Mouse (Mus musculus): ENCODE data around the gene Zfp296.
"Not testable (repeated sequence)": the region's sequence is repeated elsewhere in the genome, so short reads cannot be mapped to it uniquely, and the experiment has no call there.

Gene Zfp296

GRCm38 (mm10) chr7:19562643-19563410 lies 14.3 kb upstream of the Zfp296 start, which contains the start of gene Ppp1r37:
Ppp1r37 (minus strand) TSS chr7:19563076.
- peak; percentile 67 to 78 for DNase-seq

DNA sequence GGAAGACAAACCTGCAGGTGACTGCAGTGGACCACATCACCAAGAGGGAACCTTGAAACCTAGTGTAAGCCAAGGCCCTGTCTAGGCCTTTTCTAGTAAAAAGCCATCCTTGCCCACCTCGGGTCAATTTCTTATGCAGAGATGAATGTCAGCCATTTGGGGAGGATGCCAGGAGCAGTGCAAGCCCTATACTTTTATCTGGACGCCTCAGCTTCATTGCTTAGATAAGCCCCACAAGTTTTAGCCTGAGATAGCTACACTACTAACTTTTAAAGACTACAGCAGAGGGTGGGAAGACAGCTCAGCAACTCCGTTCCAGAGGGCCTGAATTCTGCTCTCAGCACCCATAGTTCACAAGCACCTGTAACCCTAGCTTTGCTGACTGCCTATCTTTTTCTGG lies 13.2 kb upstream of the Zfp296 start:
- DNase-seq: no peak

GRCm38 (mm10) chr7:19564455-19564854 lies 12.6 kb upstream of the Zfp296 start:
- peak; percentile 35 to 42 for DNase-seq

GRCm38 (mm10) chr7:19565803-19566202 lies 11.3 kb upstream of the Zfp296 start:
- DNase-seq: no peak

- no peak for DNase-seq
These were observed 9.7 kb upstream of the Zfp296 start for GRCm38 (mm10) chr7:19567426-19567825.

DNA sequence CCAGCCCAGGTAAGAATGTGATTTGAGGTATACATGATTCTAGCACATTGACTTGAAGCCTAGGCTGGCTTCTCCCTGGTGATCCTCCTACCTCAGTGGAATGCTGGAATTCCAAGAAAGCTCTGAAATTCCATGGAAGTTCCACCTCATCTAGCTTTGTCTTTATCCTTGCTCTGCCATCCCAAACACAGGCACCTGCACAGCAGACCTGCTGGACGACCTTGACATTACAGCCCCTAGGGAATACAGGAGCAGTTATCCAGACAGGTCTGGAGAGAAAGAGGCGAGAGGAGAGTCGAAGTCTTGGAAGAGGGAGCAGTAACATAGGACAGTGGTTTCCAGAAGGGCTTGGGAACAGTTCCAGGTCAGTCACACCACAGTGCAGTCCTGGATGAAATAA lies 7.4 kb upstream of the Zfp296 start:
- no peak for DNase-seq

- peak; percentile 86 to 89 for DNase-seq
These were observed 3.9 kb upstream of the Zfp296 start for GRCm38 (mm10) chr7:19572926-19573775.

DNA sequence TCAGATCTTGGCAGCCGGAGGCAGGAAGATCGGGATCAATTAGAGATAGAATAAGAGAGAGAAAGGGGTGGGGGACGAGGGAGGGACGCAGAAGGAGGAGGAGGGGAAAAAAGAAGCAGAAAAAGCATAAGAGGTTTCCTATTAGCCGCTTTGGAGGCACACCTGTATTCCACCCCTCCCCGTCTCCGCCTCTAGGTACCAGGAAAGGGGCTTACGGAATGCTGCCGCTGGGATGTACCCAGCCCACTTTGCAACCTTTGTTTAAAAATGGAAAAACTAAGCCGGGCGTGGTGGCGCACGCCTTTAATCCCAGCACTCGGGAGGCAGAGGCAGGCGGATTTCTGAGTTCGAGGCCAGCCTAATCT lies 3.3 kb upstream of the Zfp296 start:
- no peak for DNase-seq

DNA sequence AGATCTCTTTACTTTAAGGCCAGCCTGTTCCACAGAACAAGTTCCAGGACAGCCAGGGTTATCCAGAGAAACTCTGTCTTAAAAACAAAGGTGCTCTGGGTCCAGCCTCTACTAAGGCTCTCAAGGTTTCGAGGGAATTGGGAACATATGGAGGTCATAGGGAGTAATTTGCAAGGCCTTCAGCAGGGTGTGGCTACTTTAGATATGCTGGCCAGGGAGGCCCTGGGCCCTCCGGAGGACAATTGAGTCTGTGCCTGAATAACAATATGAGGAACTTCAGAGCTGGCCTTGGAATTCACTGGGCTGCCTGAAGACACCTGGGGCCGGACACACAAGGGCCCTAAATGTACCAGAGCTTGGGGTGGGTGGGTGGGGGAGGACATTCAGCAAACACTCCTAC lies 1.5 kb upstream of the Zfp296 start:
- DNase-seq: no peak

- no peak for DNase-seq
These were observed 859 bp downstream of the Zfp296 start for GRCm38 (mm10) chr7:19577877-19578414.

DNA sequence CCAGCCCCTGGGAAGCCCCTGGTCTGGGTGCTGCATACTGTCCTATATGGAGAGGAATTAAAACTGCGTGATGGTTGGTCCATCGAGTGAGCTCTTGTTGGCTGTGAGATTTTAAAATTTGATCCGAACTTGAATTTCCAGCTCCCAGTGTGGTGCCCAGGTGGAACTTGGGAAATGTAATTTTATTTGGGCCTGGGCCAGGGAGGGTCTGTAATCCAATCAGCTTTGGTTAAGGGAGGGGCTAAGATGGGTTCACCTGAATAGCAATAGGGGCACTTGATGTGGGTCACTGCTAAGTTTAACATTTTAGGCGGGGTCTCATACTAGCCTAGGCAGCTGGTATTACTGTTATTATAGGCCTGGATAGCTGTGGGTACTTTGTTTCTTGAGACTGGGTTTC lies 1.3 kb downstream of the Zfp296 start:
- DNase-seq: no peak

DNA sequence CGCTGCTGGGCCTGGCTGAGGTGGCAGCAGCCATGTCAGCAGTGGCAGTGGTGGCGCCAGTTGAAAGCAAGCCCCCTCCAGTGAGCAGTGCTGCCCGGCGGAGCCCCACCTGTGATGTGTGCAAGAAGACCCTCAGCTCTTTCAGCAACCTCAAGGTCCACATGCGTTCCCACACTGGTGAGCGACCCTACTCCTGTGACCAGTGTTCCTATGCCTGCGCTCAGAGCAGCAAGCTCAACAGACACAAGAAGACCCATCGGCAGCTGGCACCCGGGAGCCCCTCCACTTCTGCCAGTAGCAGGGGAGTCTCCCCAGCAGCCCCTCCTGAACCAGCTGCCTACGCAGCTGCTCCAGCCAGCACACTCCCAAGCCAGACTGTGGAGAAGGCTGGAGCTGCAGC lies 2.7 kb downstream of the Zfp296 start:
- DNase-seq: no peak

DNA sequence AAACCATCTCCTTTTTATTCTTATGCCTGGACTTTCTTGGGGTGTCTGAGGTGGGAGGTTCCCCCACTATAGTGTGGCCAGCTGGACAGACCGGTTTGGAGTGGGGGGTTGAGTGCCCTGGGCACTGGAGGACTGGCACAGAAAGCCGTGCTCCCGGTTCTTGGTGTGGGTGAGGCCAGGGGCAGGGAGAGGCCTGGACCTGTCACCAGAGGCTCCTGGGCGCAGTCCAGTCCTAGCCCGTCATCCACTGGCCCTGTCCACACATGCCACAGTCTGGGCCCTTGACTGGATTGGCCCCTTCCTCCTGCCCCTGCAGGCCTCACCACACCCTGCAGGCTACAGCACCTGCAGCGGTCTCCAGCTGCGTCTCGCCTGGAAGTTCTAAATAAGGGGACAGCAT lies 3.5 kb downstream of the Zfp296 start:
- DNase-seq: no peak

DNA sequence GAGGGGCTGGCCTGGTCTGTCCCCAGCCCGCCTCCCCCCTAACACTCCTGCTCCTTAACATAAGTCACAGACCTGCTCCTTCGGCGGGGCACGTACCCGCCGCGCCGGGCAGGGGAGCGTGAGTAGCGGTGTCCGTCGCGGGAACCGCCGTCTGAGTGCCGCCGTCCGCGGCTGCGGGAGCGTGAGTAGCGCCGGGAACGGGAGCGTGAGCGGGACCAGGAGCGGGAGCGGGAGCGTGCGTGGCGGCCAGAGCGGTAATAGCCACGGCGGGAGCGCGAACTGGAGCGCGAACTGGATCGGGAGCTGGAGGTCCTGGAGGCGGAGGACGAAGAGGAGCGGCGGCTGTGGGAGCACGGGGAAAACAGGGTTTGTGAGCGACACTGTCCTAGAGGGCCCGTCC lies 9.2 kb downstream of the Zfp296 start:
- no peak for DNase-seq

DNA sequence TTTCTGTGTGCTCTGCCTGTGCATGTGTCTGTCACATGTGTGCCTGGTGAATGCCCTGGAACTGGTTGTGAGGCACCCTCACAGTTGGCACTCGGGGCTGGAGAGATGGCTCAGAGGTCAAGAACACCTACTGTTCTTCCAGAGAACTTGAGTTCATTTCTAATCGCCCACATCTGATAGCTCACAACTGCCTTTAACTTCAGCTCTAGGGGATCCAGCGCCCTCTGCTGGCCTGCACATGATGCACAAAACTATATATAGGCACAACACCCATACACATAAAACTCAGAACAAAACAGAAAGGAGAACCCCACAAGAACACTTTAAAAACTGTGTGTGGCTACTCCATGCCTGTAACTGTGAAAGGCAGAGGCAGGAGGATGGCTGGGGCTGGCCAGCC lies 12.1 kb downstream of the Zfp296 start:
- peak; percentile 68 to 72 for DNase-seq

DNA sequence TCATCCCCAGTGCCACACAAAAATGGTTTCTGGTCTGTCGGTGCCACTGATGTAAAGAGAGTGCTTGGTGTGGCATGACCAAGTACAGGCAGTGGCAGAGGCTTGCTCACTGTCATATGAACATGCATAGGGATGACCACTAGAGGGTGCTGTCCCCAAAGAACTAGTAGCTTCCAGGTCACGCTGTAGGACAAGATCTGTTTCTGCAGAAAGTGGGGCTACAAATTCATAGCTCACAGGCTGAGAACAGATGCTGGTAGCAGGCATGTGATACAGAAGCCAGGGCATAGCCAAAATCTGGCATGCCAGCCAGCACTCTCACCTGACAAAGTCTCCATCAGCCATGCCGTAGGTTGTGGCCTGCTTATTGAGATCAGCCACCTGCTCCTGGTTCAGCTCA lies 12.8 kb downstream of the Zfp296 start:
- DNase-seq: peak; percentile 89 to 95

GRCm38 (mm10) chr7:19593061-19593730 lies 16.1 kb downstream of the Zfp296 start:
- no peak for DNase-seq

DNA sequence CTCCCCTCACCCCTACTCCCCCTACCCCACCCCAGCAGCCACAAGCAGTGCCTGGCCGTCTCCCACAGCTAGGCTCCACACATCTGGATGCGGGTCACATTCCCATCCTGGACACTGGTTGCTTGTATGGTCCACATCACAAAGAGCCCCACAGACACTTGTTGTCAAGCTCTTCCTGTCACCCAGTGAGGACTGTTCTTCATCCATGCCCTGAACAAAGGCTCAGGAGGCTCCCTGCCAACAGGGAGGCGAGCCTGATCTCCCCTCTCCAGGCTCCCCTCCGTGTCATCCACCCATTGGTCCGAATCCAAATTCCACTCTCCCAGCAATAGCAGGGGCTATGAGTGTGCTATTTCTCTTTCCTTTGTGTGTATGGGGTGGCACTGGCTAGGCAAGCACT lies 23.5 kb downstream of the Zfp296 start:
- DNase-seq: peak in 1 of 2 experiments; percentile 55

DNA sequence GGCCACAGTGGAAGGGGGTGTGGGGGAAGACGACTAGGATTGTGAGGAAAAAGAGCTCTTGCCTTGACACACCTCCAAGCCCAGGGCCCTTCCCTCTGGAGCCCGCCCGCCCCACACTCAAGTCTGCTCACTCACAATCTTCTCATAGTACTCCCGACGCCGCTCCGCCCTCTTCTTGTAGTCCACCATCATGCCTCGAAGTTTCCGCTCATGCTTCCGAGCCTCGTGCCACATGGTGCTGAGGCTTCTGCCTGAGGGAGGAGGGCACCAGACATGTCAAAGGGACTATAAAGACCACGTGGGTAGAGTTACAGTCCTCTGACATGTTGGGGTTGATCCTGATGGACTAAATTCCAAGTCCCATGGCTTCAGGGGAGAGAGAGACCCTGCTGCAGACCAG lies 26.0 kb downstream of the Zfp296 start:
- no peak for DNase-seq

GRCm38 (mm10) chr7:19603849-19604605 lies 26.9 kb downstream of the Zfp296 start, which contains the start of gene Clasrp:
Clasrp (minus strand) TSS chr7:19604486.
- DNase-seq: peak; percentile 98

DNA sequence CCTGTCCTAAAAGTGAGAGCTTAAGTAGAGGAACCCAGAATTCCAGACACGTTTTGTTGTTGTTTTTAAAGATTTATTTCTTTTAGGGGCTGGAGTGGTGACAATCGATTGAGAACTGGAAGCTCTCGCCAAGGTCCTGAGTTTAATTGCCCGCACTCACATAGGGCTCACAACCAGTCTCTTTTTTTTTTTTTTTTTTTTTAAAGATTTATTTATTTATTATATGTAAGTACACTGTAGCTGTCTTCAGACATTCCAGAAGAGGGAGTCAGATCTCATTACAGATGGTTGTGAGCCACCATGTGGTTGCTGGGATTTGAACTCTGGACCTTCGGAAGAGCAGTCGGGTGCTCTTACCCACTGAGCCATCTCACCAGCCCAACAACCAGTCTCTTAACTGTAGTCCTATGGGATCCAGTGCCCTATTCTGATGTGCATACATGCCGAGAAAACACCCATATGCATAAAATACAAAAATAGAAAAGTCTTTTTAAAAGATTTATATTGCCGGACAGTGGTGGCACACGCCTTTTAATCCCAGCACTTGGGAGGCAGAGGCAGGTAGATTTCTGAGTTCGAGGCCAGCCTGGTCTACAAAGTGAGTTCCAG lies 27.6 kb downstream of the Zfp296 start:
- DNase-seq: not testable (repeated sequence)

GRCm38 (mm10) chr7:19607291-19607690 lies 30.2 kb downstream of the Zfp296 start:
- DNase-seq: no peak
